Mouse (Mus musculus) E14TG2a.4 (cell line): ENCODE data around the gene Prrt1.

Source experiments
- CTCF ChIP-seq: conservative IDR thresholded peaks from 2 replicates; pipeline ENCODE4 v1.5.1; 2014; ENCODE audit warnings: low read length
- NANOG ChIP-seq: IDR thresholded peaks from 2 replicates; pipeline ENCODE4 v1.6.1; 2014; ENCODE audit warnings: borderline replicate concordance, low read length, mixed read lengths

GRCm38 (mm10) chr17:34590154-34590987 lies 39.0 kb upstream of the Prrt1 start:
- TF ChIP-seq CTCF, result no peak
- no peak for TF ChIP-seq NANOG
